Mouse (Mus musculus) frontal cortex, postnatal 36 days (tissue): Measurements from ENCODE around the gene Uap1l1.

Experiments used
- DNase-seq, 2 experiments: peaks; one replicate each; pipeline ENCODE4 v3.0.0; 2022; ENCODE audit warnings: low spot score in 2 of 2

The Uap1l1 gene

DNA sequence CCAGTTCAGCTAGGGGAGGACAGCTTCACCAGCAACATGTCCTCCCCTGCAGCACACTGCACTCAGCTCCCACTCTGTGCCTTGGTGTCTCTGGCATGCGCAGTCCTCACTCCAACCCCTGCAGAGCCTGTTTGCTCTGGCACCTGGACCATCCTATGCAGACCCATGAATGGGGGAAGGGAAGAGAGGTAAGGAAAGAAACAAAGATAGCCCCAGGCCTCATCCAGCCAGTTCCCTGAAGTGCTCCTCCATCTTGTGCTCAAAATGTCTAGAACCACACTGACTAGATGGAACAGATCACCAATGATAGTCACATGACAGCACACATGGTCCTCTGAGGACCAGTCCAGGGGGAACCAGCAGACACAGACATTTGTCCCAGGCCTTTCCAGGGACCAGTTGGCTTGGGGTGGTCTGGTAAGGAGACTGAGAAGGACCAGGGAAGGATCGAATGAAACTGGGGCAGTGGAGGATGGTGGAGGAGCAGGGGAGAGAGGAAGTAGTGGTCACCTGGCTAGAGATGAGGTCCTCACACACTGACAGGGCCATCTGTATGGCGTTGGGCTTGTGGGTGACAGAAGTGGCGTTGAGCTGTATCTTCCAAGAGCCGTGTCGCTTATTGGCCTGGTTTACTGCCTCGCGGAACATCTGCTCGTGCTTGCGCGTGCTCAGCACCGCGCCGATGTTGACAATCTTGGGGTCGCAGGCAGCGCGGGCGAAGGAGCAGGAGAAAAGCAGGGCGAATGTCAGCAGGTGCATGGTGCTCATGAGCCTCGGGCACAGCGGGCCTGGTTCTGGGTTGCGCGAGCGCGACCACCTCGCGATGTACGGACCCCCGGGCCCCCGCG is 47.1 kb downstream of the Uap1l1 start:
- DNase-seq: peak; percentile 66 to 68

DNA sequence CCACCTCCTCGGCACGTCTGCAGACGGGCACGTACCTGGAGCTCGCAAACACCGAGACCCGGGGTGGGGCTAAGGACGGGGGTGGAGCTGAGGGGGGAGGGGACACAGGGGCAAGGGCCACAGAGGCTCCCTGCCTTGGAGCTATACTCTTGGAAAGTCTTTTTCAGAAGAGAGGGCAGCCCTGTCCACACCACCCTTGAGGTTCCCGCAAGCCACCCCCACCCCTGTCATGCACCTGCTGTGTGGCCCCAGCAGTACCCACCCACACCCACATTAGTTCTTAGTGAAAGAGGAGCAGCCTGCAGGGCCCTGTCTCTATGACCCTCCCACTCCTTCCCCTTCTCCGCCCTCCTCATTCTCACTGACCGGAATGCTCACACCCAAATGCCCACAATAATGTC is 54.0 kb downstream of the Uap1l1 start:
- no peak for DNase-seq

DNA sequence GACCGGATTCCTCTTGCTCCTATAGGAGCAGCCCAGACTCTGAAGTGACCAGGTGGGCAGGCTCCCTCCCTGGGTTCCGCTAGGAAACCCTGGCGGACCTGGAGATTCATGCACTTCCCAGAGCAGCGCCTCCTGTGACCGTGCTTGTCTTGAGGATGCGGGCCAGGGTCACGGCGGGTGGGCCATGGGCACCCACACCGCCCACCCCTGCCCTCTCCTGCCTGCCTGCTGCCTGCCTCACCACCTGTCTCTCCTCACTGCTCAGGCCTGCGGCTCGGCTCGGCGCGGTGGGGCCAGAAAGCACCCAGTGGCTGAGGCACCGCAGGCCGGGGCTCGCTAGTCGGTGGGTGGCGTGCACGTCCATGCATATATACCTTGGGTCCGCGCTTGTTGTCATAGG is 54.5 kb downstream of the Uap1l1 start:
- no peak for DNase-seq

DNA sequence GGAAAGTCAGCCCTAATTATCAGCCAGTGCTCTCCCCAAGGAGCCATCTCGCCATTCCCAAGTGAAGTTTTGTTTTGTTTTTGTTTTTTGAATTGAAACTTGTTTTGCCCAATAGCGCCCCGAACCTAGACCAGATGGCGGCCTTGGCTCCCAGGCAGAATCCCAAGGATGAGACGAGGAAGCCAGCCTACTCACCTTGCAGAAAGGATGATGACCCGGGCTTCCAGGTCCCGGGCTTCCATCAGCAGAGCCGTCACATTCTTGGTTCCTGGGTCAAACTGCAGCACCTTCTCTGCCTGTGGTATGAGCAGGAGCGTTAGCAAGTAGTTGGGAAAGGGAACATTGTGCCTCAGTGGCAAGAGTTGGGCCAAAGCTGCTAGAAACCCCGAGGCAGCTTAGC is 55.3 kb downstream of the Uap1l1 start:
- no peak for DNase-seq
